Mouse (Mus musculus) testis, adult 2 months (tissue): ENCODE results near the gene Slc39a1. TPM values are rescaled to one million over a fixed set of nuclear protein-coding genes. Genes with fewer than 3 reads are reported as not detected.
"Not testable (repeated sequence)": the region's sequence is repeated elsewhere in the genome, so short reads cannot be mapped to it uniquely, and the experiment has no call there.

Source experiments
- H3K27ac ChIP-seq: fragments of 200-500 bp; 2 replicates; pipeline ENCODE4 v1.5.1; 2012; ENCODE audit warnings: low read depth, low read length; ENCODE audit not compliant: control insufficient read depth, insufficient read depth
- H3K27me3 ChIP-seq: fragments of 200-500 bp; 2 replicates; pipeline ENCODE4 v1.6.1; 2012; ENCODE audit warnings: mild to moderate bottlenecking, low read length, moderate library complexity; ENCODE audit not compliant: control insufficient read depth, insufficient read depth
- H3K36me3 ChIP-seq: fragments of 200-500 bp; 2 replicates; pipeline ENCODE4 v1.6.1; 2012; ENCODE audit warnings: mild to moderate bottlenecking, low read length; ENCODE audit not compliant: control insufficient read depth, insufficient read depth
- H3K4me1 ChIP-seq: fragments of 200-500 bp; 2 replicates; pipeline ENCODE4 v1.6.1; 2012; ENCODE audit warnings: low read length; ENCODE audit not compliant: control insufficient read depth, insufficient read depth
- H3K4me3 ChIP-seq: fragments of 200-500 bp; 2 replicates; pipeline ENCODE4 v1.5.1; 2012; ENCODE audit warnings: low read depth, mild to moderate bottlenecking, low read length, moderate library complexity, mixed read lengths; ENCODE audit not compliant: control insufficient read depth
- CTCF ChIP-seq: fragments of 200-500 bp; IDR thresholded peaks from 2 replicates; pipeline ENCODE4 v1.5.1; 2012; ENCODE audit warnings: low read depth, mild to moderate bottlenecking, inconsistent platforms, low read length, moderate library complexity; ENCODE audit not compliant: control insufficient read depth, insufficient read depth, insufficient replicate concordance
- POLR2A ChIP-seq: fragments of 200-500 bp; IDR thresholded peaks from 2 replicates; pipeline ENCODE4 v1.6.1; 2012; ENCODE audit warnings: low read depth, mild to moderate bottlenecking, inconsistent platforms, low read length, moderate library complexity; ENCODE audit not compliant: control insufficient read depth
- polyA plus RNA-seq: library from polyadenylated mRNA; depleted of rRNA; stranded (reverse); fragments of >200 nt; gene quantifications from 2 replicates; pipeline ENCODE4 v1.2.3, GENCODE M21; 2012

Gene Slc39a1
- polyA plus RNA-seq, 1 experiment, result 27.4 TPM

DNA sequence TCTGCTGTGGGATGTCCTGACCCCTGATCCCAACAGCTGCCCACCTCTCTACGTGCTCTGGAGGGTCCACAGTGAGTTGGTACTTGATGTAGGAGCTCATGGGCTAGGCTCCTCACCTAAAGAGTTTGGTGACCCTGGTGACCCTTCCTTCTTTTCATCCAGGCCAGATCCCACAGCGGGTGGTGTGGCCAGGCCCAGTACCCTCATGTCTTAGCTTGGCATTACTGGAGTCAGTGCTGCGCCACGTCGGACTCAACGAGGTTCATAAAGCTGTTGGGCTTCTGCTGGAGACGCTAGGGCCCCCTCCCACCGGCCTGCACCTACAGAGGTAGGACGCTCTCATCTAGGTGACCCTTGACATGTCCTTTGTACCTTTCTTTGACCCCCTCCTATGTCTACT, 31.2 kb downstream of the Slc39a1 start:
- Histone ChIP-seq H3K27ac (no peak overlapping the region), H3K36me3 (no peaks in the 10 kb centered on the region), H3K4me1 (peaks cover 6% of the 10 kb centered on the region), H3K27me3 (no peaks in the 10 kb centered on the region), H3K4me3 (no peak overlapping the region)
- no peak for TF ChIP-seq POLR2A
- no peak for TF ChIP-seq CTCF

DNA sequence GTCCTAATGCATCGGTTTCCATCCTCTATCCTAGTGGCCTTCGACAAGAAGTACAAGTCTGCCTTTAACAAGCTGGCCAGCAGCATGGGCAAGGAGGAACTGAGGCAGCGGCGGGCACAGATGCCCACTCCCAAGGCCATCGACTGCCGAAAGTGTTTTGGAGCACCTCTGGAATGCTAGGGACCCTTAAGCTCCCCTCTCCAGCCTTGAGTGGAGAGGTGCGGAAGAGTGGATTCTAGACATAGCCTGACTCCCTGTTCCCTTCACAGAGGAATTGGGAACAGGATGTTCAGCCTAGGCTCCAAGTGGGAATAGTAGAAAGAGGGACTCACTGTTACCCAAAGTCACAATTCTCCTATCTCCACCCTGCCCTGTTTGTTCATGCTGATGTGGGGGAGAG, 31.8 kb downstream of the Slc39a1 start:
- TF ChIP-seq POLR2A, result no peak
- TF ChIP-seq CTCF, result no peak
- Histone ChIP-seq H3K27ac (no peak overlapping the region), H3K4me1 (peaks cover 6% of the 10 kb centered on the region), H3K36me3 (no peaks in the 10 kb centered on the region), H3K4me3 (no peak overlapping the region), H3K27me3 (no peaks in the 10 kb centered on the region)

- Histone ChIP-seq H3K36me3 (no peaks in the 10 kb centered on the region), H3K4me1 (peaks cover 3% of the 10 kb centered on the region), H3K27ac (no peak overlapping the region), H3K4me3 (no peak overlapping the region), H3K27me3 (no peaks in the 10 kb centered on the region)
- TF ChIP-seq CTCF, result no peak
- TF ChIP-seq POLR2A, result no peak
Observed at GRCm38 (mm10) chr3:90280708-90281107, 32.7 kb downstream of the Slc39a1 start.

GRCm38 (mm10) chr3:90284150-90284549, 36.2 kb downstream of the Slc39a1 start:
- no peak overlapping the region for H3K4me3 ChIP-seq
- no peaks in the 10 kb centered on the region for H3K36me3 ChIP-seq
- H3K4me1 ChIP-seq, result no peaks in the 10 kb centered on the region
- no peaks in the 10 kb centered on the region for H3K27me3 ChIP-seq
- TF ChIP-seq POLR2A (no peak), CTCF (no peak)
- no peak overlapping the region for H3K27ac ChIP-seq

- not testable (repeated sequence) for H3K27ac ChIP-seq, H3K4me3 ChIP-seq, H3K4me1 ChIP-seq, H3K27me3 ChIP-seq, H3K36me3 ChIP-seq
Observed at GRCm38 (mm10) chr3:90289403-90289802, 41.4 kb downstream of the Slc39a1 start.

DNA sequence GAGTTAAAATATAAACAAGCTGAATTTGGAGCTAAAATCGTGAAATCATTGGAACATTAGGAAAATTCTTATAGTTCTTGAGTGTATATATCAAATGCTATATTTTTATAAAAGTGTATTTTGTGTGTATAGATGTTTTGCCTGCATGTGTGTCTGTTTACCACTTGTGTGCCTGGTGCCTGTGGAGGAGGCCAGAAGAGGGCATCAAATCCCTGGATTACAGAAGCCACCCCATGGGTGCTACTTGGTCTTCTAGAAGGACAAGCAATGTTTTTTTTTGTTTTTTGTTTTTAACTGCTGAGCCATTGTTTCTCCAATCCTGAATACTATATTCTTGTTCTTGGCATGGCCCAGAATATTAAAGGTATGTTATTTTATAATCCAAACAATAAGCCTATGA, 42.6 kb downstream of the Slc39a1 start:
- H3K4me3 ChIP-seq, result no peak overlapping the region
- TF ChIP-seq CTCF (no peak), POLR2A (no peak)
- H3K27ac ChIP-seq, result no peak overlapping the region
- no peaks in the 10 kb centered on the region for H3K36me3 ChIP-seq
- H3K4me1 ChIP-seq, result peaks cover 3% of the 10 kb centered on the region; the same call in 1 of the 2 replicates
- no peaks in the 10 kb centered on the region for H3K27me3 ChIP-seq

DNA sequence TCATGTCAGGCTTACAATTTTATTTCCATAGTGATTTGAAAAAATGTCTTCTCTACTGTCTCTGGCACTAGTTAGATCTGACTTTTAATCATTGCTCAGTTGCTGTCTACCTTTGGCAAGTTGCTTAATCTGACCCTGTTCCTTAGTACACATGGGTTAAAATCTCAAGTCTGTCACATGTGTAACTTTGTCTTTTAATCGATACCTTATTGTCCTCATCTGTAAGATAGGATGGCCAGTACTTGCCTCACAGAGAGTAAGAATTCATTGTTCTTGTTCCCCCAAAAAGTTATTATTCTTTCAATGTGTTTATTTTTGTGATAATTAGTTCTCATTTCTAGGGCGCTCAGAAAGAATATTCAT, 44.0 kb downstream of the Slc39a1 start:
- Histone ChIP-seq H3K36me3 (no peaks in the 10 kb centered on the region), H3K27ac (peak overlapping the region; percentile 93; the same call in 1 of the 2 replicates), H3K4me3 (peak overlapping the region; percentile 95; the same call in 1 of the 2 replicates), H3K27me3 (no peaks in the 10 kb centered on the region), H3K4me1 (peaks cover 3% of the 10 kb centered on the region; the same call in 1 of the 2 replicates)
- no peak for TF ChIP-seq CTCF
- no peak for TF ChIP-seq POLR2A

DNA sequence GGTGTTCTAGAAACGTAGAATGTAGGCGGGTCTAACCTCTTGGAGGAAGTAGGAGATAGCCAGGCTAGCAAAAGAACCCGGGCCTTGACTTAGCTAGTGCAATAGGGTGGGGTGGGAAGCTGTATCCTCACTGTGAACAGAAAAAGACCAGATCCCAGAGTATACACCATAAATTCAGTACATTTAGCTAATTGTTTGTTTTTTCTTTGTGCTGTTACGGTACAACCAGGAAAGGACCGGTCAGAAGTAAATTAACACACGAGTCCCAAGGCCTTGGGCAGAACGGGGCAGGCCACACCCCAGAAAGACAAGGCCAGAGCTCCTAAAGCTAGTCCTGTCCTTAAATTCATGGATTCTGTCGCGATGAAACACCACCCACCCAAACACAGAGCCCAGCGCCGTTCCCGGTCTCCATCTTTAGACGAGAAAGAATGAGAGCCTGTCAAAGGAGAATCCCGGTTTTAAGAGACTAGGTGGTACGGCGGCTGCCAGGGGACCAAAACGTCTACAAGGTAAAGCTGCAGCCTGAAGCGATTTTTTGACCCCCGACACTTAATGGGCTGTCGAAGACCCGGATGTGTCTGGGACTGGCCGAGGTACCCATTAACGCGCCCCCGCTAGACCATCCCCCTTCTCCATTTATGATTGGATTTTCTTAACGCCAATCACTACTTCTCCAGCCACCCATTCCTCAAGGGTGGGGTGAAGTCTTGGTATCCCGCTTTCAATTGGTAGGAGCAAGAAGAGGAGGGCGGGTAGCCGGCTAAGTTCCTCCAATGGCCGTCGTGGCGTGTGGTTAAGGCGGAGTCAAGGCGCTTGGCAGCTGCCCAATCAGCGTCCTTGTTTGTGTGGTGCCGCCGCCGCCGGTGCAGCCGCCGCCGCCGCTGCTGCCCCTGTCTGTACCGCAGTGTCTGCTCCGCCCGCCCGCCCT, 44.6 kb downstream of the Slc39a1 start, which contains the start of gene Gatad2b:
TSS of gene Gatad2b (plus strand) at position 834 of the 931 bp plus-strand sequence.
- H3K4me1 ChIP-seq, result peaks cover 3% of the 10 kb centered on the region; the same call in 1 of the 2 replicates
- peak within 1 kb of the TSS; percentile 98 for H3K4me3 ChIP-seq
- no peaks in the 10 kb centered on the region for H3K36me3 ChIP-seq
- TF ChIP-seq CTCF (0 out of 2 replicates have a peak, but pooled peaks have one; percentile 1), POLR2A (peak; percentile 53; the same call in 1 of the 2 replicates)
- H3K27ac ChIP-seq, result peak within 1 kb of the TSS; percentile 95
- no peaks in the 10 kb centered on the region for H3K27me3 ChIP-seq
